Mouse (Mus musculus): ENCODE results near the gene Txnrd1.

Txnrd1 gene

GRCm38 (mm10) chr10:82866832-82867231, 33.1 kb downstream of the Txnrd1 start:
- DNase-seq = no peak

DNA sequence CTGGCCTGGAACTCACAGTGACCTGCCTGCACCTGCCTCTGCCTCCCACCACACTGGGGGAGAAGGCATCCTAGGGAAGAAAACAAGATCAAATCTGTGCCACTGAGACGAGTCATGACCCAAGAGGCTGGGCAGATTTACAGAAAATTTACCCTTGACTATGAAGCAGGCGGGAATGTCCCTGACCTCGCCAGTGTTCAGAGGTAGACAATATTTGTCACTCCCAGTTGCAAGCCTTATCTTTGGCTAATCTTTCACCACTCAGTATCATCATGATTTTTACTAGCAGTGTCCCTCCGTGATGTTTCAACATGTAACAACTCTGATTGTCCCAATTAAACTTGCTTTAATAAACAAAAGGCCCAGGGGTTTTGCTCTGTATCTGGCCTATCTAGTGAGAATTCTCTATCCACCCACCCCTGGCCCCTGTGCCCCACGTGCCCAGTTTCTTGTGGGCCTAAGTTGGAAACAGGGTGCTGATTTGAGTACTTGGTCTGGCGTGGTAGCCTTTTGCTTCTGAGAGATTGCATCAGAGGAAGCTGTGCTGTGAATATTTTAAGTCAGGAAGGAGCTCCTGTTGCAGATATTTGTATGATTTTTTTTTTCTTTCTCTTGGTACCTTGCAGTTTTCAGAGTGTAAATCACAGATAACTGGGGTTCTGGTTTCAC, 34.8 kb downstream of the Txnrd1 start:
- DNase-seq = no peak

DNA sequence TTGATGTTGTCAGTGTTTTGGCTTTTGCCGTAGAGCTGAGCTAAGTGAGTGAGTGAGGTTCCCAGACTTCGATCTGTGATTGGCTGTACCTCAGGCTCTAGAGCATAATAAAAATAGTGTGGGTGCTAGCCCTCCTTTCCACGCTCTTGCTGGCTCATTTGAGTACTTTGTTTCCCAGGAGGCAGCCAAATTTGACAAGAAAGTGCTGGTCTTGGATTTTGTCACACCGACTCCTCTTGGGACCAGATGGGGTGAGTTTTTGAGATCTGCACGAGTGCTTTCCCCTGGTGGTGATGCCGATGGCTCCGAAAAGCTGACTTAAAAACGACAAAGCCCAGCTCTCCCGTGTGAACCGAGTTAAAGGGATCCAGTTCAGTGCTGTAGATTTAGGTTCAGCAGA, 41.7 kb downstream of the Txnrd1 start:
- DNase-seq = no peak

GRCm38 (mm10) chr10:82876076-82876796, 42.5 kb downstream of the Txnrd1 start:
- no peak for DNase-seq

- no peak for DNase-seq
These were observed 53.6 kb downstream of the Txnrd1 start for GRCm38 (mm10) chr10:82887354-82887753.

DNA sequence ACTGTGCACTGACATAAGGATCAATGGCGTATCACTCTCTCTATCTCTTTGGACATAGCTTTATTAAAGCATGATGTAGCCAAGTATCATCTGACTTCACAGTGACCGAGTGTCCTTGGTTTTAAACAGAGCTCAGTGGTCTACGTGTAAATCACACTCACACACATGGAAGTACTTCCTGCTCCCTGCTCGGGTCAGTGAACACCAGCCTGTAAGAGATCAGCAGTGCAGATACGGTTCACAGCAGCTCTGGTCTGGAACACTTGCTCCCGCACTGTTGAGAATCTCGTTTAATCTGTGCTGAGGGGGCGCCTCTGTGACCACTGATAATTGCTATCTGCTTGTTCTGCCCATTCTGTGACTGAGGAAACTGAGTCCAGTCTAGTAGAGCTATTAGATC, 54.8 kb downstream of the Txnrd1 start:
- no peak for DNase-seq

GRCm38 (mm10) chr10:82889447-82889973, 55.8 kb downstream of the Txnrd1 start:
- DNase-seq = no peak

DNA sequence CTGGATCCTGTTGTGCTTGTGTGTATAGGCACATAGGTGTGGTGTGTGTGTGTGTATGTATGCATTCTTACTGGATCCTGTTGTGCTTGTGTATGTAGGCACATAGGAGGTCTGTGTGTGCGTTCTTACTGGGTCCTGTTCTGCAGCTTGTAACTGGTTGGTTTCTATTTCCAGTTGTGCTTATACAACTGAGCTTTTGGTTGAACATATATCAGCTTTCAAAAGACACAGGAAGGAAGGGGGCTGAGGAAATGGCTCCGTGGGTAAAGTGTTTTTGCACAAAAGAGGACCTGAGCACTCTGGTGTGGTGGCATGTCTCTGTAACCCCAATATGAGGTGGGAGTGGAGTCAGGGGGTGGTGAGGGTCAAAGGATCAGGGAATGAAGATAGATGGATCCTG, 57.2 kb downstream of the Txnrd1 start:
- DNase-seq = no peak

- DNase-seq = no peak
These were observed 57.7 kb downstream of the Txnrd1 start for GRCm38 (mm10) chr10:82891427-82891826.

DNA sequence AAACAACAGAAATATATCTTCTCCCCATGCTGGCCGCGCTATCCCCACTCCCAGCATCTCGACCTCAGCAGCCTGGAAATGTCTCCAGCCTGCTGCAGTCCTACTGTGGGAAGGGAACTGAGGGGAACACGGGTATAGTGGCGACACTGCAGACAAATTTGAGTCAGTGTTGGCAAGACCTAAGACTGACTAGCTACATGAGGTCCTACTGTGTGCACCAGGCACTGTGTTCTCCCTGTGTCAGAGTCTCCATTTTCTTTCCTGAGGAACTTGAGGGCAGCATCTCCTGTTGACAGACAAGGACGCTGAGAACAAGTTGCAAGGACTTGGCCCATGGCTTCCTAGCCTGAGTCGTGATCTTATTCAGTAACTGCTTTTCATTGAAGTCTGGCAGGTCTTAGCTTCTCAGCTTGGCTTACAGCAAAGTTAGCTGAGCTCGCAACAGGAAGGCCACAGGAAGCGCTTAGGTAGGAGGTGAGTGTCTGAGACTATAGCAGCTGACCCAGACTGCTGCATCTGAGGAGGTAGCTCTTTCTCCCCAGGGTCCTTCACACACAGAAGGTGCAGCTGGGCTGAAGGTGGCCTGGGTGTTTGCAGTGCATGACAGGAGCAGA, 58.8 kb downstream of the Txnrd1 start:
- no peak for DNase-seq

- DNase-seq = no peak
These were observed 60.3 kb downstream of the Txnrd1 start for GRCm38 (mm10) chr10:82893872-82894650.

GRCm38 (mm10) chr10:82897936-82898335, 64.2 kb downstream of the Txnrd1 start:
- no peak for DNase-seq

DNA sequence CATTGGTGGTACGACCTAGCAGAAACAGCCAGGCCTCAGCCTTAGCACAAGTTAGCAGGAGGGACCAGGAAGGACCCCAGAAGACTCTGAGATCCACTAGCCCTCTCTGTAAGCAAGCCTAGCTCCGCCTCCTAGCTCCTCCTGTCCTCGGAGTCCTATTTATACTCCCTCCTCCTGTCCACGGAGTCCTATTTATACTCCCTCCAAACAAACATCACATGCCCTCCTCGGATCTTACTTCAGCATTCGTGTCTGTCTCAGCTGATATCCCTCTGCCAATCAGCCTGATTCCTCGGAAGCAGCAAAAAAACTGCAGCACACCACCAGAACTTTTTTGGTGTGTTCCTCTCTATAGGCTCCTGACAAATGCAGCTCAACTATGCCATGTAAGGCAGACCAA, 65.1 kb downstream of the Txnrd1 start:
- no peak for DNase-seq

DNA sequence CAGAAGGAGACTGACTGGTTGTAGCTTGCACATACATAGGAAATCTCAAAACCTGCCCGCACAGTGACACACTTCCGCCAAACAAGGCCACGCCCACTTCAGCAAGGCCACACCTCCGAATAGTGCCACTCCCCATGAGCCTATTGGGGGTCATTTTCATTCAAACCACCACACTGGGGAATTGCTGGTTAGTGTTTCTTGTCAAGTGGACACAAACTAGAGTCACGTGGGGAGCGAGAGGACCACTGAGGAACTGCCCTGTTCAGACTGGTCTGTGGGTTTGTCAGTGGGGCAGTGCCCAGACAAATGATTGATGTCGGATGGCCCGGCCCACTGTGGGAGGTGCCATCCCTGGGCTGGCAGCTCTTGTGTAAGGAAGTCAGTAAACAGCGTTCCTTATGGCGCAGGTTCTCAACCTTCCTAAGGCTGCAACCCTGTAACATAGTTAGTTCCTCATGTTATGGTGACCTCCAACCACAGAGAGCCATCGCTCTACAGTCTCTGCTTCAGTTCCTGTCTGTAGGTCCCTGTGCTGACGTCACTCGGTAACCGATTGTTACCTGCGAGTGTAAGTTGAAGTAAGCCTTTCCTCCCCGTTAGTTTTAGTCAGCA, 66.2 kb downstream of the Txnrd1 start:
- no peak for DNase-seq

- no peak for DNase-seq
These were observed 66.8 kb downstream of the Txnrd1 start for GRCm38 (mm10) chr10:82900546-82900945.

DNA sequence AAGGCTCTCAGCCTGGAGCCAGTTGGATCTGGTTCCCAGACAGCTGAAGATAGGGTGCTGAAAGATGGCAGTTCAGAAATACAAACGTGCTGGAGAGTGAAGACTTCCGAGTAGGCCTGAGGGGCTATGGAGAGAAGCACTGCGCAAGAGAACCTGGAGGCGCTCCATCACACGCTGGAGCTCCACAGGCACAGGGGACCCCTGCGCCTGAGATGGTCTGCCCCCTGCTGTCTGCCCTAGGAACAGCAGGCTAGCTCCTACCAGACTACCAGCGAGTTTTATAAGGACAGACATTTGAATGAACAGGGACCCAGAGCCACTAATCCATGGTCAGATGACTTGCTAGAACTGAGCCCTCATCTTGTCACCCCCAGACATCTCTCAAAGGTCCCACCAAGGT, 67.7 kb downstream of the Txnrd1 start:
- peak; percentile 75 for DNase-seq

DNA sequence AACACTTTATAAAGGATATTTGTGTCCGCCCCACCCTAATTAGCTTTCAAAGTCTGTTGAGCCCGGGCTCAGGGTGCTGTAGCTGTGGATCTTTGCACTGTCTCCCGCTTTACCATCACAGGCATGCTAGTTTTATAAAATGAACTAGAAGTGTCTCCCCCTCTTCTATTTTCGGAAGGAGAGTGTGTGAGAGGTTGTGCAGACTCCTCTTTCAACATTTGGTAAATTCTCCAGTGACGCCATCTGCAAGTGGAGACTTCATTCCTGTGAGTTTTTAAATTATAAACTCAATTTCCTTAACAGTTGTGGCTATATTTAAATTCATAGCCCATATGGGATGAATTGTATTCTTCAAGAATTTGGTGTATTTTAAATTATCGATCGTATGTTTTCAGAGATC, 74.8 kb downstream of the Txnrd1 start:
- DNase-seq = no peak

GRCm38 (mm10) chr10:82909382-82909781, 75.6 kb downstream of the Txnrd1 start:
- DNase-seq = peak; percentile 66

- no peak for DNase-seq
These were observed 76.4 kb downstream of the Txnrd1 start for GRCm38 (mm10) chr10:82910198-82910597.

GRCm38 (mm10) chr10:82913238-82913637, 79.5 kb downstream of the Txnrd1 start:
- no peak for DNase-seq

DNA sequence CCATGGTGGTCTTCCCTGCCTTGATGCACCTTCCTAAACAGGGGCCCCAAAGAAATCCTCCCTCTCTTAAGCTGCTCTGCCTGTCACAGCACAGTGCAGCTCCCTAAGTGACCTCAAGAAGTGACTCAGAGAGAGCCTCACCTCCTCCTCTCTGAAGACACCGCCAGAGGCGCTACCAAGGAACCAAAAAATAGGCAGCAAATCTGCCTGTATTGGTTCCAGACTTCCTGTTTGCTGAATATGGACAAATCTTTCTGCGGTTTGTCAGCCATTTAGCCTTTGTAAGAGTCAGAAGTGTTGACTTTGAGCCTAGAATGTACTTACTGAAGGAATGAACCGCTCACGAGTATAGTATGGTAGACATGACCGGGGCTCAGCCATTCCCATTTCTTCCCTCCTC, 80.0 kb downstream of the Txnrd1 start:
- DNase-seq = no peak

DNA sequence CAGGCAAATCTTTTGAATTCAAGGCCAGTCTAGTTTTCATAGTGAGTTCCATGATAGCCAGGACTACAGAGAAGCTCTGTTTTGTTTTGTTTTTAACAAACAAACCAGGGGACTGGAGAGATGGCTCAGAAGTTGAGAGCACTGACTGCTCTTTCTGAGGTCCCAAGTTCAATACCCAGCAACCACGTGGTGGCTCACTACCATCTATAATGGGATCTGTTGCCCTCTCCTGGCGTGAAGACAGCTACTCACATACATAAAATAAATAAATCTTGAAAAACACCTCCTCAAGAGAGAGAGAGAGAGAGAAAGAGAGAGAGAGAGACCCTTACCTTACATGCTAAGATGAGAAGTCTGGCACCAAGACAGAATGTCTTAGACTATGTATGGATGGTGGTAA, 84.9 kb downstream of the Txnrd1 start:
- DNase-seq = no peak
